Mouse (Mus musculus) embryonic fibroblast, embryonic 13.5 days (primary cell): ENCODE measurements around the gene Slc39a7. TPM values are rescaled to one million over a fixed set of nuclear protein-coding genes. Genes with fewer than 3 reads are reported as not detected.
A peak's percentile ranks its signal among the peaks of the same experiment; 100 is the strongest.

Source experiments
- H3K27ac ChIP-seq: 2 replicates; pipeline ENCODE4 v1.5.1; 2012; ENCODE audit warnings: low read length, control low read depth, inconsistent platforms; ENCODE audit not compliant: insufficient read depth
- H3K4me1 ChIP-seq: 2 replicates; pipeline ENCODE4 v1.6.1; 2011; ENCODE audit warnings: low read length; ENCODE audit not compliant: control insufficient read depth, insufficient read depth
- H3K4me3 ChIP-seq: 2 replicates; pipeline ENCODE4 v1.5.1; 2011; ENCODE audit warnings: mild to moderate bottlenecking, control low read depth, low read length; ENCODE audit not compliant: insufficient read depth
- CTCF ChIP-seq: IDR thresholded peaks from 2 replicates; pipeline ENCODE4 v1.5.1; 2011; ENCODE audit warnings: mild to moderate bottlenecking, control low read depth, low read length, moderate library complexity, borderline replicate concordance; ENCODE audit not compliant: insufficient read depth
- POLR2A ChIP-seq: IDR thresholded peaks from 2 replicates; pipeline ENCODE4 v1.6.1; 2011; ENCODE audit warnings: low read depth, mild to moderate bottlenecking, control low read depth, low read length, moderate library complexity
- polyA plus RNA-seq: library from polyadenylated mRNA; stranded (reverse); fragments of >200 nt; gene quantifications from 2 replicates; pipeline ENCODE4 v1.2.4, GENCODE M21; 2011; ENCODE audit warnings: low read depth; ENCODE audit not compliant: missing spikeins, insufficient read length

Gene Slc39a7
- polyA plus RNA-seq, 1 experiment = 181 TPM

- no peak overlapping the region for H3K4me3 ChIP-seq
- H3K27ac ChIP-seq = no peak overlapping the region
- TF ChIP-seq CTCF (no peak), POLR2A (no peak)
- no peaks in the 10 kb centered on the region for H3K4me1 ChIP-seq
These were observed 14.5 kb upstream of the Slc39a7 start for GRCm38 (mm10) chr17:34045941-34046340.

- TF ChIP-seq CTCF (no peak), POLR2A (no peak)
- H3K27ac ChIP-seq = no peak overlapping the region
- H3K4me3 ChIP-seq = no peak overlapping the region
These were observed 8.3 kb upstream of the Slc39a7 start for GRCm38 (mm10) chr17:34039562-34040450.

GRCm38 (mm10) chr17:34038878-34039561 lies 7.5 kb upstream of the Slc39a7 start, which contains the start of gene Col11a2:
Col11a2 (plus strand) TSS chr17:34039437.
- Histone ChIP-seq H3K4me3 (no peak within 1 kb of the TSS), H3K27ac (no peak within 1 kb of the TSS), H3K4me1 (no peaks in the 10 kb centered on the region)
- TF ChIP-seq POLR2A (no peak), CTCF (no peak)

More at GRCm38 (mm10) chr17:34039562-34040450, 8.3 kb upstream of the Slc39a7 start:
- no peaks in the 10 kb centered on the region for H3K4me1 ChIP-seq

GRCm38 (mm10) chr17:34038440-34038839 lies 7.0 kb upstream of the Slc39a7 start:
- Histone ChIP-seq H3K4me1 (no peaks in the 10 kb centered on the region), H3K27ac (no peak overlapping the region), H3K4me3 (no peak overlapping the region)
- no peak; the same call in 1 of the 2 replicates for TF ChIP-seq POLR2A
- no peak for TF ChIP-seq CTCF

GRCm38 (mm10) chr17:34037241-34037640 lies 5.8 kb upstream of the Slc39a7 start:
- peaks cover 5% of the 10 kb centered on the region; the same call in 1 of the 2 replicates for H3K4me1 ChIP-seq
- no peak for TF ChIP-seq CTCF
- no peak for TF ChIP-seq POLR2A
- no peak overlapping the region for H3K4me3 ChIP-seq
- H3K27ac ChIP-seq = no peak overlapping the region

- no peak for TF ChIP-seq CTCF
- no peak for TF ChIP-seq POLR2A
- Histone ChIP-seq H3K27ac (no peak overlapping the region), H3K4me3 (no peak overlapping the region), H3K4me1 (peaks cover 5% of the 10 kb centered on the region; the same call in 1 of the 2 replicates)
These were observed 5.2 kb upstream of the Slc39a7 start for GRCm38 (mm10) chr17:34036647-34037046.

- Histone ChIP-seq H3K4me3 (no peak overlapping the region), H3K4me1 (peaks cover 5% of the 10 kb centered on the region; the same call in 1 of the 2 replicates), H3K27ac (no peak overlapping the region)
- TF ChIP-seq CTCF (no peak), POLR2A (no peak)
These were observed 4.0 kb upstream of the Slc39a7 start for GRCm38 (mm10) chr17:34035517-34035916.

- peaks cover 11% of the 10 kb centered on the region for H3K4me1 ChIP-seq
- H3K27ac ChIP-seq = no peak overlapping the region
- TF ChIP-seq CTCF (0 out of 2 replicates have a peak, but pooled peaks have one; percentile 18), POLR2A (no peak)
- H3K4me3 ChIP-seq = no peak overlapping the region
These were observed 2.6 kb upstream of the Slc39a7 start for GRCm38 (mm10) chr17:34034064-34034463.

GRCm38 (mm10) chr17:34033441-34033840 lies 2.0 kb upstream of the Slc39a7 start:
- no peak overlapping the region for H3K27ac ChIP-seq
- no peak for TF ChIP-seq POLR2A
- no peak for TF ChIP-seq CTCF
- H3K4me1 ChIP-seq = peaks cover 17% of the 10 kb centered on the region
- H3K4me3 ChIP-seq = no peak overlapping the region
